Mouse (Mus musculus): ENCODE data around the gene Cyfip1.
"Not testable (repeated sequence)": the region's sequence is repeated elsewhere in the genome, so short reads cannot be mapped to it uniquely, and the experiment has no call there.

Gene Cyfip1

GRCm38 (mm10) chr7:55865044-55865443 is 23.5 kb downstream of the Cyfip1 start:
- no peak for DNase-seq (ENCODE audit: low spot score)

GRCm38 (mm10) chr7:55865750-55866416 is 24.3 kb downstream of the Cyfip1 start:
- no peak for DNase-seq (ENCODE audit: low spot score)

GRCm38 (mm10) chr7:55868247-55868646 is 26.7 kb downstream of the Cyfip1 start:
- DNase-seq (ENCODE audit: low spot score) = no peak

- no peak for DNase-seq (ENCODE audit: low spot score)
These were observed 27.7 kb downstream of the Cyfip1 start for GRCm38 (mm10) chr7:55869220-55869619.

- DNase-seq (ENCODE audit: low spot score) = no peak
These were observed 28.9 kb downstream of the Cyfip1 start for GRCm38 (mm10) chr7:55870340-55871020.

- no peak for DNase-seq (ENCODE audit: low spot score)
These were observed 29.9 kb downstream of the Cyfip1 start for GRCm38 (mm10) chr7:55871476-55871875.

GRCm38 (mm10) chr7:55874703-55875102 is 33.2 kb downstream of the Cyfip1 start:
- no peak for DNase-seq (ENCODE audit: low spot score)

GRCm38 (mm10) chr7:55877721-55878120 is 36.2 kb downstream of the Cyfip1 start:
- DNase-seq (ENCODE audit: low spot score) = no peak

- DNase-seq (ENCODE audit: low spot score) = no peak
These were observed 39.3 kb downstream of the Cyfip1 start for GRCm38 (mm10) chr7:55880882-55881281.

- DNase-seq (ENCODE audit: low spot score) = no peak
These were observed 47.1 kb downstream of the Cyfip1 start for GRCm38 (mm10) chr7:55888603-55889002.

GRCm38 (mm10) chr7:55889996-55890395 is 48.5 kb downstream of the Cyfip1 start:
- no peak for DNase-seq (ENCODE audit: low spot score)

GRCm38 (mm10) chr7:55890731-55891130 is 49.2 kb downstream of the Cyfip1 start:
- DNase-seq (ENCODE audit: low spot score) = no peak

GRCm38 (mm10) chr7:55891797-55892196 is 50.3 kb downstream of the Cyfip1 start:
- DNase-seq (ENCODE audit: low spot score) = no peak

GRCm38 (mm10) chr7:55903766-55904165 is 62.2 kb downstream of the Cyfip1 start:
- no peak for DNase-seq (ENCODE audit: low spot score)

GRCm38 (mm10) chr7:55905449-55905848 is 63.9 kb downstream of the Cyfip1 start:
- no peak for DNase-seq (ENCODE audit: low spot score)

GRCm38 (mm10) chr7:55909519-55909918 is 68.0 kb downstream of the Cyfip1 start:
- DNase-seq (ENCODE audit: low spot score) = no peak

GRCm38 (mm10) chr7:55910356-55910755 is 68.8 kb downstream of the Cyfip1 start:
- no peak for DNase-seq (ENCODE audit: low spot score)

- DNase-seq (ENCODE audit: low spot score) = no peak
These were observed 69.8 kb downstream of the Cyfip1 start for GRCm38 (mm10) chr7:55911371-55911770.

- DNase-seq (ENCODE audit: low spot score) = no peak
These were observed 70.6 kb downstream of the Cyfip1 start for GRCm38 (mm10) chr7:55912118-55912517.

GRCm38 (mm10) chr7:55918365-55918764 is 76.8 kb downstream of the Cyfip1 start:
- not testable (repeated sequence) for DNase-seq (ENCODE audit: low spot score)

- DNase-seq (ENCODE audit: low spot score) = no peak
These were observed 85.7 kb downstream of the Cyfip1 start for GRCm38 (mm10) chr7:55927262-55927661.

GRCm38 (mm10) chr7:55928649-55929048 is 87.1 kb downstream of the Cyfip1 start:
- no peak for DNase-seq (ENCODE audit: low spot score)

- DNase-seq (ENCODE audit: low spot score) = no peak
These were observed 93.5 kb downstream of the Cyfip1 start for GRCm38 (mm10) chr7:55935025-55935424.

- no peak for DNase-seq (ENCODE audit: low spot score)
These were observed 96.8 kb downstream of the Cyfip1 start for GRCm38 (mm10) chr7:55938341-55938740.
